In the genomic region with DNA sequence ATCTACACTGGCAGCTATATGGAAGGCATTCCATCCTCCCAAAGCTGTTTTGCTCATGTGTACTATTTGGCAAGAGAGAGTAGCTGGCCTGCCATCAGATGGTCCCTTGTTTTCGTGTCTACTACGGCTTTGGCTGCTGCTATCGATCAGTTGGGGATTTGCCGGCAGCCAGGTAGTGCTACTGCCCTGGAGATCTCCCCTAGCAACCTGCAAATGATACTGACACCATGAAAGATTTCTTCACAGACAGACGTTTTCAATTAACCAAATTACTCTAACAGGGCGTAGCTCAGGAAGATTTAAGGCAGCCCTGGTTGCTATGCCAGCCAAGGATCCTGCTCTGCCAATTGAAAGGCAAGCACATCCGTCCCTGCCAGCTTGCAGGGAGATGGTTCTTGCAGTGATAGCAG, we compare ENCODE assay signal across 14 mouse cellular contexts.
DNase-seq lines count a peak whose midpoint lies in the region; ATAC-seq and TF ChIP-seq lines count a peak whose summit lies in the region.
"Had no signal": no experiment of that assay in that cellular context is flagged by ENCODE, and none has a peak within 500 bp of the region (broad histone marks: within the 10 kb centered on the region; RNA-seq: fewer than 3 reads in every experiment).

No protein-coding gene starts in this region.

- H3K27ac ChIP-seq in forebrain, embryonic 13.5 days: no peak overlapping the region
- no peak overlapping the region for H3K27ac ChIP-seq in forebrain, embryonic 10.5 days
- no peak overlapping the region for H3K27ac ChIP-seq in left cerebral cortex, adult 2 months
- no peak overlapping the region for H3K27ac ChIP-seq in kidney, embryonic 14.5 days (ENCODE audit: low read depth, low read length)
- H3K27ac ChIP-seq: layer of hippocampus, adult 2 months; lung, embryonic 15.5 days had no signal

- H3K4me2 ChIP-seq in forebrain, embryonic 13.5 days: no peak overlapping the region
- H3K4me2 ChIP-seq in kidney, embryonic 14.5 days (replicated peaks; ENCODE audit: low read depth, low read length): no peak overlapping the region
- H3K4me2 ChIP-seq: lung, embryonic 15.5 days had no signal

- H3K4me3 ChIP-seq in forebrain, embryonic 13.5 days: no peak overlapping the region
- no peak overlapping the region for H3K4me3 ChIP-seq in forebrain, embryonic 10.5 days
- no peak overlapping the region for H3K4me3 ChIP-seq in left cerebral cortex, adult 2 months
- H3K4me3 ChIP-seq in kidney, embryonic 14.5 days (ENCODE audit: low read length): no peak overlapping the region
- H3K4me3 ChIP-seq: layer of hippocampus, adult 2 months; lung, embryonic 15.5 days; megakaryocyte, embryonic 14.5 days had no signal

- intact Hi-C loops in left cerebral cortex, postnatal 14 days (cut with DNase I): no loop called here
- intact Hi-C loops in left cerebral cortex, adult 2 months (cut with DNase I): no loop called here

- peak; percentile 45; the same call in 1 of the 2 replicates for ATAC-seq in forebrain, embryonic 13.5 days
- ATAC-seq in kidney, embryonic 14.5 days (ENCODE audit: low FRiP score, low TSS enrichment): no peak

- H3K9ac ChIP-seq in forebrain, embryonic 13.5 days: no peak overlapping the region
- no peak overlapping the region for H3K9ac ChIP-seq in kidney, embryonic 14.5 days (ENCODE audit: low read depth, low read length)
- H3K9ac ChIP-seq: lung, embryonic 15.5 days had no signal

- WGBS in forebrain, embryonic 13.5 days: 72% methylated on average over 7 of the region's 7 CpGs
- 69% methylated on average over 7 of the region's 7 CpGs for WGBS in forebrain, embryonic 10.5 days
- WGBS in kidney, embryonic 14.5 days: 74% methylated on average over 7 of the region's 7 CpGs

- no peak for TF ChIP-seq CTCF in left cerebral cortex, adult 2 months (IDR thresholded peaks at IDR 0.05)

- H3K27me3 ChIP-seq in forebrain, embryonic 13.5 days: no peaks in the 10 kb centered on the region
- no peaks in the 10 kb centered on the region for H3K27me3 ChIP-seq in forebrain, embryonic 10.5 days (ENCODE audit: poor library complexity, severe bottlenecking)
- no peaks in the 10 kb centered on the region for H3K27me3 ChIP-seq in kidney, embryonic 14.5 days (ENCODE audit: control insufficient read depth, insufficient read depth, low read length)
- H3K27me3 ChIP-seq: lung, embryonic 15.5 days; megakaryocyte, embryonic 14.5 days had no signal

- DNase-seq in forebrain, embryonic 10.5 days (ENCODE audit: extremely low spot score, low spot score): no peak
- peak; percentile 15 to 28 for DNase-seq in left cerebral cortex, postnatal 14 days (ENCODE audit: low spot score in 2 of 2)
- no peak for DNase-seq in left cerebral cortex, adult 2 months (ENCODE audit: extremely low spot score in 1 of 2, low spot score in 2 of 2)
- peak; percentile 4 for DNase-seq in embryo, embryonic 11 days
- DNase-seq in mesoderm, embryonic 11.5 days (ENCODE audit: low read depth, low spot score): peak; percentile 16
- DNase-seq: adrenal gland, postnatal 36 days; cerebellum, adult 11-12 months; kidney, adult 18-20 months; retina, postnatal 1 day had no signal

- H3K9me3 ChIP-seq in forebrain, embryonic 13.5 days (replicated peaks): no peaks in the 10 kb centered on the region
- no peaks in the 10 kb centered on the region for H3K9me3 ChIP-seq in forebrain, embryonic 10.5 days
- no peaks in the 10 kb centered on the region for H3K9me3 ChIP-seq in kidney, embryonic 14.5 days (ENCODE audit: control insufficient read depth, low read length)
- H3K9me3 ChIP-seq: lung, embryonic 15.5 days; megakaryocyte, embryonic 14.5 days had no signal

- no peaks in the 10 kb centered on the region for H3K4me1 ChIP-seq in forebrain, embryonic 13.5 days
- H3K4me1 ChIP-seq in forebrain, embryonic 10.5 days: no peaks in the 10 kb centered on the region
- no peaks in the 10 kb centered on the region for H3K4me1 ChIP-seq in kidney, embryonic 14.5 days (ENCODE audit: control insufficient read depth, insufficient read depth, low read length)
- H3K4me1 ChIP-seq: lung, embryonic 15.5 days; megakaryocyte, embryonic 14.5 days had no signal

- no peaks in the 10 kb centered on the region for H3K36me3 ChIP-seq in forebrain, embryonic 13.5 days (ENCODE audit: poor library complexity, severe bottlenecking)
- no peaks in the 10 kb centered on the region for H3K36me3 ChIP-seq in forebrain, embryonic 10.5 days (replicated peaks)
- no peaks in the 10 kb centered on the region for H3K36me3 ChIP-seq in kidney, embryonic 14.5 days (ENCODE audit: control insufficient read depth, insufficient read depth, low read length)
- H3K36me3 ChIP-seq: lung, embryonic 15.5 days had no signal

Comparison
In these comparisons a context has a peak if more than half of its experiments do, and no peak if none do; other contexts are left out.
1. DNase-seq: peak in left cerebral cortex, postnatal 14 days (2 of 2), embryo, embryonic 11 days (single experiment) and mesoderm, embryonic 11.5 days (single experiment); none in forebrain, embryonic 10.5 days (single experiment) and left cerebral cortex, adult 2 months (0 of 2).